Mouse (Mus musculus): Measurements from ENCODE around the gene Asic1.

Gene Asic1

DNA sequence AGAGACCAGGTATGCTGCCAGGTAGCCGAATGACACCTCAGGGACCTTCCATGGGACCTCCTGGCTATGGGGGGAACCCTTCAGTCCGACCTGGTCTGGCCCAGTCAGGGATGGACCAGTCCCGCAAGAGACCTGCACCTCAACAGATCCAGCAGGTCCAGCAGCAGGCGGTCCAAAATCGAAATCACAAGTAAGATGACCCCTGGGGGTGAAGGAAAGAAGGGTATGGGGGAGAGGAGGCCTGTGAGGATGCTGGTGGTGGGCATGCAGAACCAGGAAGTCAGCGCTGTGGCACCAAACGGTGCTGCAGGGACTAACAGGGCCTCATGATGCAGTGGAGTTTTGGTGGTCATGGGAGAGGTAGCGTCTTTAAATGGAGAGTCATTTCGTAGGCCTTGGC is 32.9 kb downstream of the Asic1 start:
- DNase-seq (ENCODE audit: low read depth) = no peak

DNA sequence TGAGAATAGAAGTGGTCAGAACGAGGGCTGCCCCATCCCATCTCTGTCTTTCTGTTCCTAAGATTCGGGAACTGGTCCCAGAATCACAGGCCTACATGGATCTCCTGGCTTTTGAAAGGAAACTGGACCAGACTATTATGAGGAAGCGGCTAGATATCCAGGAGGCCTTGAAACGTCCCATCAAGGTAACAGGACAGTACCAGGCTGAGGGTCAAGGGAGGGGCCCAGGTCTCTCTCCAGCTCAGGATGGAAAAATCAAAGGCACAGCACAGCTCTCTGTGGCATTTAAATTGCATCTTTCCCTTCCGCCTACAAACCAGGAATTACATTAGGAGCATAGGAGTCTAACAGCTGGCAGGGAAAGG is 33.5 kb downstream of the Asic1 start:
- DNase-seq (ENCODE audit: low read depth) = no peak

DNA sequence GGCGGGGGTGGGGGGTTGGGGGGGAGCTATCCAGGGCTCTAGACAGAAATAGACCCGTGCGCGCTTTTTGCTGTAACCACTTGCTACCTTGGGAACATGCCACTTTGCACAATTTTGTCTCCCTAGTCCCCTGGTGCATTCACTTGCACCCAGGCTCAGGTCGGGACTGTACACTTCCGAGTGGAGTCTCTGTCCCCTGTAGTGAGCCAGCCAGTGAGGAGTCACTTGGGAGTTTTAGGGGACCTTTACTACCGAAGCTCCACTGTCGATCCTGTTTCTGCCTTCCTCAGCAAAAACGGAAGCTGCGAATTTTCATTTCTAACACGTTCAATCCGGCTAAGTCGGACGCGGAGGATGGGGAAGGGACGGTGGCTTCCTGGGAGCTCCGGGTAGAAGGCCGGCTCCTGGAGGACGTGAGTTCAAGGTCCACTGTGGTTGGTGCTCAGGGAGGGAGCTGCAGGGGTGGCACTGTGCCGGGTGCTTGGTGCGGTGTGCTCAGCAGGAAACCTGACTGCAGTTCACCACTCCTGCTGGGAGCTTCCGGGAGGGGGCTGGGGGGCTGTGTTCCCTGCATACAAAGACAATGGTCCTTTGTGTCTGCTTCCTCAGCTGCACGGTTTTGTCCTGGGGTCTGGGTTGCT is 34.0 kb downstream of the Asic1 start:
- no peak for DNase-seq (ENCODE audit: low read depth)

DNA sequence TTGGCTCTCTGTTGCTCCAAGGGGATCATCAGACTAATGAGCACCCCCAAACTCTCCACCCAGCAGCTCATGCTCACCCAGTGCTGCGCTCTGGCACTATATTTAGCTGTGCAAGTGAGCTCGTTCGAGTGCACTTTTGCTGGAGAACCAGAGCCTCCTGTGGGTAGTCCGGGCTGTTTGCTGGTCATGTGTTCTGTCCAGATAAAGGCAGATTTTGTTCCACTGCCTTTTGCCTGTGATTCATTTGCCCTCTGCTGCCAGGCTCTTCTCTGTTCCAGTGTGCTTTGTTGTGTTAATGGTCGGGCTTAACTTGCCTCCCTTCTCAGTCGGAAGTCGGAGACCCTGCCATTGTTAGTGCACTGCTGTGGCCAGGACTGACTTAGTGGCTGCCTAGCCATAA is 34.7 kb downstream of the Asic1 start:
- no peak for DNase-seq (ENCODE audit: low read depth)

DNA sequence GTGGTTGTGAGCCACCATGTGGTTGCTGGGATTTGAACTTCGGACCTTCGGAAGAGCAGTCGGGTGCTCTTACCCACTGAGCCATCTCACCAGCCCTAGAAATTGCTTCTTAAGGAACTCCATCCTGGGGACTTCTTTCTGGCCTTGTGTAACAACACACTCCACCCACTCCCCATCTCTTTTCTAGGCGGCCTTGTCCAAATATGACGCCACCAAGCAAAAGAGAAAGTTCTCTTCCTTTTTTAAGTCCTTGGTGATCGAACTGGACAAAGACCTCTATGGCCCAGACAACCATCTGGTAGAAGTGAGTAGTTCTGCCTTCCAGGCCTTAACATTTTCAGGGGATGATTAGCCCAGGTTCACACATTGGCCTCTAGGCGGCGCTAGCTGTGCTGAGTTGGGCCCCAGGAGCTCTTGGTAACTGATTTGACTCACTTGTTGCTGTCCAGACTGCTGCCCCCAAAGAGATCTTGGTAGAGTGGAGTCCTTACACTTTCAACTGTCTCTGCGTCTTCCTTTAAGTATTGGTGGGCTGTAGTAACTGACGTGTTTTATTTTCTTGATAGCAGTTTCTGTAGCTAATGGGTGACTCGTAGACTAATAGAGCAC is 35.4 kb downstream of the Asic1 start, which contains the start of gene Gm17349:
Gene Gm17349 (minus strand): TSS at position 51 of the 609 bp plus-strand sequence.
- DNase-seq (ENCODE audit: low read depth) = no peak

DNA sequence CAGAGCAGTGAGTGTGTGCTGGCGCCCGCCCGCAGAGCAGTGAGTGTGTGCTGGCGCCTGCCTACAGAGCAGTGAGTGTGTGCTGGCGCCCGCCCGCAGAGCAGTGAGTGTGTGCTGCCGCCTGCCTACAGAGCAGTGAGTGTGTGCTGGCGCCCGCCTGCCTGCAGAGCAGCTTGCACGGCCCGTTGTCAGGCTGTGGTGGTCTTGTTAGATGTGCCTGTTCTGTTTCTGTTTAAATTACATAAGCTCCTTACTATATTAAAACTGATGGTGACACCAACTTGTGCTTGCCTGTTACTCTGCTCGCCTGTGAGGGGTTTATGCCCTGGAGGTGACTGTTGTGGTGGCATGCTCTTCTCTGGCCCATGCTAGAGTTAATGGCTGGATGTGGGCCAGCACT is 38.0 kb downstream of the Asic1 start:
- DNase-seq (ENCODE audit: low read depth) = no peak

DNA sequence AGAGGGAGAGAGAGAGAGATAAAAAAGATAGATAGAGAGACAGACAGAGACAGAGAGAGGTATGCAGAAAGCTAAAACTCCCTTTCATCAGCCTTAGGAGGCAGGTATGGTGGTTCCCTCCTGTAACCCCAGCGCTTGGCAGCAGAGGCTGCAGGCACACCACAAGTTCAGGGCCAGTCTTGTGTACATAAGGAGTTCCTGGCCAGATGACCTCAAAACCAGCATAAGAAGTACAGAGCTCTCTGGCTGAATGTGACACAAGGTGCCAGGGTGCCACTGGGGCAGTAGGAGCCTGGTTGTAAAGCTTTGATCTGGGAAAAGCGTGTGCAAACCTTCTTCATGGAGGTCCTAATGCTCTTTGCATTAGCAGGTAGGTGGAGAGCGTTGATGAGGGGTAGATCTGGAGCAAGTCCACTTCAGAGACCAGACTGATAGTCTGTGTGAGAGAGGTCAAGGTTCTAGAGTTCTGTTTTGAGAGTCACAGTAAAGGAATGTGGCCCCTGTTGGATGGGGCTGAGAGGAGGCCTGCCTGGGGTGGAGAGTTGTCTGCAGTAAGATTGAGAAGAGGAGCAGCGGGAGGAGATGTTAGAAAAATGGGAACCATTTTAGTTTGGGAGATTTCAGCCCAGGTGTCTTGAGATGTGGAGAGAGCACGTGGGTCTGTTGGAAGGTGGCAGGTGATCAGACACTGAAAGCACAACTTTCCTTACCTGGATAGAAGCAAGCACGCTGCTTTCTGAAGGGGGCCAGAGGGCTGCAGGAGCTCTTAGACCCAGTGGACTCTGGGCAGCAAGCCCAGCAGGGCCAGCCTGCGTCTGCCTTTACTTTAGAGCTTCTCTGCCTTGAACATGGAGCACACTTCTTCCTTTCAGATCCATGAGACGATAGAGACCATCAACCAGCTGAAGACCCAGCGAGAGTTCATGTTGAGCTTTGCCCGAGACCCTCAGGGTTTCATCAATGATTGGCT is 40.3 kb downstream of the Asic1 start:
- no peak for DNase-seq (ENCODE audit: low read depth)

DNA sequence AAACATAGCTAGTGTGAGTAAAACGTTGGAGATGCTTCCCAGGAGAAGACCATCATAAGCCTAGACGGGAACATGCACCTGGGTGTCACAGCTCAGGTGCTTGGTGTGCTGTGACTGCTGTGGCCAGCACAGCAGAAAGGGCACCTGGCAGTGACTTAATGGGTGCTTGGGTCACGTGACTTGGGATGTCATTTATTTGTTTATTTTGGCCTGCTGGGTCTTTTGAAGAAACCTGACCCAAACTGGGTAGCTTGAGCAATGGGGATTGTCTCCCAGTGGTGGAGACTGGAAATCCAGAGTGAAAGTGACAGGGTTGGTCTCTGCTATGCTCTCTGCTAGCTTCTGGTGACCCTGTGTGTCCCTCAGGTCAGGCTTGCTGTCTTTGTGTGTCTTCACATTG is 41.3 kb downstream of the Asic1 start:
- no peak for DNase-seq (ENCODE audit: low read depth)

DNA sequence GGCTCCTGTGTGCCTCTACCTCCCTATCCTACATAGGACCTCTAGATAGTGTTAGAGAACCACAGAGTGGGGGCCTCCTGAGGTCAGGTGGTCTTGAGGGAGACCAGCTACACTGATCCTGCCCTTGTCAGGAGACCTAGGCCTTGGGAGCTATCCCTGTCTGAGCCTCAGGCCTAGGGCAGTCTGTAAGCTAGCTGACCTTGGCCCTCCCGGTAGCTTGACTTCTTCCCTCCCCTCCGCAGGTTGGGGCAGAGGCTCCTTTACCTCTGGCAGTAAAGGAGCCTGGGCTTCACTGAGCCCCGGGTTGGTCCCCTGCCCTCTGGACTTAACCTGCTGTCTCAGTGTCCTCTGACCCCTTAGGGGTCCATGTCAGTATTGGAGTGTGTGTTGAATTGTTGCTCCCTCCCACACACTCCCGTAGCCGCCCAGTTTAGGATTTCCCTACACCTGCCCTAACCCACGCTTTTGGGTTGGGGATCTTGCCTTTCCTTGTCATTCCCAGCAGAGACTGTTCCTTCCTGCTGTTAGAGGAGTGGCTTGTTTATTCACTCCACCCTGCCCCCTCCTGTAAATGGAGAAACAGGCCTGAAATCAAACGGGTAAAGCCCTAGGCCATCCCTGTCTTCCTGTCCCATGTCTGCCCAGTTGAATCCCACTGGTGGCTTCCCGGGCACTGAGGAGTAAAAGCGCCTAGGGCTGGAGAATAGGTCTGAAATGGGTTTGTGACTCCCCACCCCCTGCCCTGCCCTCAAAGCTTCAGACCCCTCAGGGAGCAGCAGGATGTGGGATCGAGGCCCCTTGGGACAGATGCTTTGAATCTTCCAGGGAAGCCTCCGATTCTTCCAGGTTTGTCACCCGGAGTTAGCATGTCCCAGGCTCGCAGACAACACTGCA is 42.7 kb downstream of the Asic1 start:
- no peak for DNase-seq (ENCODE audit: low read depth)

DNA sequence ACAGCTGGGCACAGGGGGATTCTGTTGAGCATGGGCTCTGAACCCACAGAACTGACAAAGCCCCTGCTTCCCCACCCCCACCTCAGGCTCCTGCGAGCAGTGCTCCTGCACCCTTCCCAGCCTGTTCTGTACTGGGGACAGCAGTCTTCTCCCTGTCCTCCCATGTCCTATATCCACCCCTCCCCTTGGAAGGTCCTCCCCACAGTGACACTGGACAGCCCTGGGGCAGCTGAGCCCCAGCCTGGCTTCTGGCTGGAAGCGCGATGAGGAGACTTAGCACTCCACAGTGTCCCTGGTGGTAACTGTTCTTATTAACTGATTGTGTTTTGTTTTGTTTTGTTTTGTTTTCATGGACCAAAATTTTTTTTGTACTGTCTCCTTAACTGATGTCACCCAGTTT is 43.4 kb downstream of the Asic1 start:
- no peak for DNase-seq (ENCODE audit: low read depth)

DNA sequence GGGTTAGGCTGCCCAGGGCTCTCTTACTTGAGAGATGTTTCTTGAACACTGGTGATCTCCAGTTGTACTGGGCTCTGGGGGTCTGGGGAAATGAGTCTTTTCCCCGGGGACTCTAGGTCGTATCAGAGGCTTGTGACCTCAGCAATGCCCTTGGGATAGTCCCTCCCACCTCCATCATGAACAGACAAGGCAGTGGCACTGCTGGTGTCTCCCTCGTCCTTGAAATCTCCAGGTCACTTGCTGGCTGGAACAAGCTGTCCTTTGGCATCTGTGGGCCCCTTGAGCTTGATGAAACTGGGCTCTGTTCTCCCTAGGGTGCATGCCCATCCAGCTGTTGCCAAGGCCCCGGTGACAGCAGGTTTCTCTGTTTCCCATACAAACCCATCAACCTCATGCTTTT is 44.0 kb downstream of the Asic1 start:
- no peak for DNase-seq (ENCODE audit: low read depth)

DNA sequence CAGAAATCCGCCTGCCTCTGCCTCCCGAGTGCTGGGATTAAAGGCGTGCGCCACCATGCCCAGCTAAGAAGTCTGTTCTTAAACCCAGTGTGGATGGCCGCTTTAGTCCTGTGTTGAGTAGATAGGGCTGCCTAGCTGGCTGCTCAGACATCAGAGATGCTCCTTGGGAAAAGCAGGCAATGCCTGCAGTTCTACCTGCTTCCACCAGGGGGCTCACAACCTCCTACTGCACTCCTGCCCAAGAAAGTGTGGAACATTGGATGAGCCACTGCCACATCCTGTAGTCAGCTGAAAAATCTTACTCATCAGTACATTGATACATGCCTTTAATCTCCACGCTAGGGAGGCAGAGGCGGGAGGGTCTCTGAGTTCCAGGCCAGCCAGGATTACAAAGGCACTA is 44.7 kb downstream of the Asic1 start:
- DNase-seq (ENCODE audit: low read depth) = no peak

DNA sequence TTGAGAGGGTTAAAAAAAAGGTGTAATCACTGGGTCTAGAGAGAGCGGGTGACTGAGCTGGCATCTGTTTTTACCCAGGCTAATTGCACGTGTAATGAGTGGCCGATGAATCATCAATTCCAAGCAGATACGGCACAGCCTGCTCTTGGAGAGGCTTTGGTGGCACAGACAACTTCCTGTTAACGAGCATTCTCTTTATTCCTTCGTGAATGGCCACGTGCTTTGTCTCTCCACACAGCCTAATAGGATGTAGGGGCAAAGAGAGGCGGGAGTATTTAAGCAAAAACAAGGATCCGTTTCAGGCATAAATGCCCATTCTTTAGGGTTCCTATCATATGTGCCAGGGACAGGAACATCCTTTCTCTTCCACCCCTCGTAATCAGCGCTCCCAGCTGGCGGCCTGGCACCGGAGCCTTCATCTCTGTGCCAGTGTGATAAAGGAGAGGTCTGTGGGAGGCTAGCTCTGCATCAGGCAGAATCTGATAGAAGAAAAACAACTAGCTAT is 45.2 kb downstream of the Asic1 start:
- no peak for DNase-seq (ENCODE audit: low read depth)

DNA sequence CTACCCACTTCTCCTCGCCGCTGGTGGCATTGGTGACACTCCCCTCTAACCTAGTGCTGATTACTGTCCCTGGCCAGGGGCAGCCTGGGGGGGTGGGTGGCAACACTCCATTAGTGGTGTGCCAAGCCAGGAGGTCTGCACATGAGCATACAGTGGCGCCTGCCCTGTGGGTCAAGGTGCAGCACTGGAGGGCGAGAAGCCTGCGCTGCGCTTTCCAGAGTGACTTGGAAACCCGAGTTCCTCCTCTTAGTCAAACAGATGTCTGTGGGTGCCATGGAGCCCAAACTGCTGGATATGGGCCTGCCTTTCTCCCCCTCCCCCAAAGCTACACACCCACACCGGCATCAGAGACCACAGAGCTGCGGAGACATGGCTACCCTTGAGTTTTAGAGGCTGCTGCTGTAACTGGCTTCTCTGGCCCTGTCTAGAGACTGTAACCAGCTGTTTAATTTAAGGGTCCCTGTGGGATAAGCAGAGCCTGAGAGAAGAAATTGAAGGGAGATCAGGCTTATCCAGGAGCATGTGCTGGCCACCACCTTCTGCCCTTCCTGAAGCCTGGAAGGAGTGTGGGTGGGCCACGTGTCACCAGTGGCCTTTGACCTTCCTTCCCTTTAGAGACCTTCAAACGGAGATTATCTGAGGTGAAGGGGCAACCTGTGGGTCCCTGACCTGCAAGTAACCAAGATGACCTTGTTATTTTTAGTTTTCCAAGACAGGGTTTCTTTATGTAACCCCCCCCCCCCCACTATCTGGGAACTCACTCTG is 46.0 kb downstream of the Asic1 start:
- no peak for DNase-seq (ENCODE audit: low read depth)

DNA sequence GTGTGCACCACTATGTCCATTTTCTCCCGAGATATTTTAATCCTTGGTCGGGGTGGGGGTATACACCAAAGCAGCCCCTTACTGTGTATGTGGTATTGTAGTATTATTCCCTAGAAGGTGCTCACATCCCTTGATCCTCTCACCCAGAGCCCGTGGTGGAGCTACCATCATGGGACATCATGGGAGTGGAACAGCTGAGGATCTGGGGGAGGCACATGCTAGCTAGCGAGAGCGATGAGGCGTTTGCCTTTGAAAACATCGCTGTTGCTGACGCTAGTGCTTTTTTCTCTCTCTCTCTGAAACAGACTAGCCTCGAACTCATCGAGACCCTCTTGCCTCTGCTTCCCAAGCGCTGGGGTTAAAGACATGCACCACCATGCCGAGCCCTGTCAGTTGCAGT is 46.6 kb downstream of the Asic1 start:
- no peak for DNase-seq (ENCODE audit: low read depth)

DNA sequence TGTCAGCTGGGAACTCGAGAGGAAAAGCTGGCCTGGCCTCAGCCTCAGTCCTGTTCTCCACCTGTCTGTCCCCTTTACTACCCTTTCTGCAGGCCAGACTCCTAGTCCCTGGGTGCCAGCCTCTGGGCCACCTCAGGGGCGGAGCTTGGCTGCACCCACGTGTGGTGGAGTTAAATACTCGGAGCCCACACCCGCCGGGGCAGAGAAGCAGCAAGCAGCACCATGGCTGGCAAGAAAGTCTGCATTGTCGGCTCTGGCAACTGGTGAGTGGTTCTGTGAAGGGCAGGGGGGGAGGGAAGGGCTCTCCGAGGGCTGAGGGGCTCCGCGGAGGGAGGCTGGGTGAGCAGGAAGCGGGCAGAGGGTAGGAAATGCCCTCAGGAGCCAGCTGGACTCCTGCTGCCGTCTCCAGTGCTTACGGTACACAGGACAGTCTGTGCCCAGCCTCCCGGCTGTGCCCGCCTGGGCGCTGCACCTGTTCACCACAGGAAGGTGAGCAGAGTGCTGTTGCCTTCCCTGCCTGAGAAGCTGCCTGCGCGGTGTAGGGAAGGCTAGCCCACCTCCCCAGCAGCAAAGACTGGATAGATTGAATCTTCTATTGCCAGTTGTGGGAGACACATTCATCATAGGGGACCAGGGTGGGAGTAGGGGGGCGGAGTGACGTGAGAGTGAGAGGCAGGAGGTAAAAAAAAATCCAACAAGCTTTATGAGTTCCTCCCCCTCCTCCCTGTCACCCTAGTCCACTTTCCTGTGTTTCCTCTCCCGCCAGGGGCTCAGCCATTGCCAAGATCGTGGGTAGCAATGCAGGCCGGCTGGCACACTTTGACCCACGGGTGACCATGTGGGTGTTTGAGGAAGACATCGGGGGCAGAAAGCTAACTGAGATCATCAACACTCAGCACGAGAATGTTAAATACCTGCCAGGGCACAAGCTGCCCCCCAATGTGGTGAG is 47.5 kb downstream of the Asic1 start, which contains the start of gene Gpd1:
Gene Gpd1 (plus strand): TSS at position 130 of the 949 bp plus-strand sequence.
- no peak for DNase-seq (ENCODE audit: low read depth)

DNA sequence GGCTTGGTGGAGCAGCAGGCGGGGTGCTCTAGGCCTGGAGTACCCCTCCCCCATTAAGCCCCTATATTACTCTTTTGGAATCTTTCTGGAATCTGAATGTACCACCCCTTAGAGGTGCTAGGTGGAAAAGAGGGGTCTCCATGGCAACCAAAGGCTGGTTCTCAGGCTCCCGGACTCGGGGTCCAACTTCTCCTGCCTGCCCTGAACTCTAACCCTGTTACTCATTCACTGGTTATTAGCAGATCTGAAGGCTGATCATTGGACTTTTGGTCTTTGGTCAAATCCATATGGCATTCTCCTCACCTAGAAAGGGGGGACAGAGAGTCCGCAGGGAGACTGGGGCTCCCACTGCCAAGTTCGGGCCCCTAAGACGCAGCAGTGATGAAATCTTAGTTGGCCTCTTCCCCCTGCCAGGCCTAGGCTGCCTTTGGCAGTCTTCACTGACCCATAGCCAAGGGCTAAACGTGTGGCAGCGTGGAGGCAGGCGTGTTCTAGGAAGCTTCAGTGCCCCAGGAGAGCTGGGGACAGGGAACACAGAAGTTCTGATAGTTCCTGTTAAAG is 48.4 kb downstream of the Asic1 start:
- no peak for DNase-seq (ENCODE audit: low read depth)

DNA sequence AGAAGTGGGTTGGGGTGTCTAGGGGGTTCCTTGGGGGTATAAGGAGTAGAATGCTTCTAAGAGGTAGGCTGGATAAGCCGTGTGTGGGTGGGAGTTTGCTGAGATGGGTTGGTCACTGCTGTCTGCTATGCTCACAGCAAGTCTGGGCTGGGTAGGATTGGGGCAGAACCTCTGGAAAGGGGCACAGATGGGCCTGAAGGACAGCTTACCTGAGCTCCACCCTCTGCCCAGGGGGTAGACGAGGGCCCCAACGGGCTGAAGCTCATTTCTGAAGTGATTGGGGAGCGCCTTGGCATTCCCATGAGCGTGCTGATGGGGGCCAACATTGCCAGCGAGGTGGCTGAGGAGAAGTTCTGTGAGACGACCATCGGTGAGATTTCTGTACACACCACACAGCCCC is 49.7 kb downstream of the Asic1 start:
- DNase-seq (ENCODE audit: low read depth) = no peak

DNA sequence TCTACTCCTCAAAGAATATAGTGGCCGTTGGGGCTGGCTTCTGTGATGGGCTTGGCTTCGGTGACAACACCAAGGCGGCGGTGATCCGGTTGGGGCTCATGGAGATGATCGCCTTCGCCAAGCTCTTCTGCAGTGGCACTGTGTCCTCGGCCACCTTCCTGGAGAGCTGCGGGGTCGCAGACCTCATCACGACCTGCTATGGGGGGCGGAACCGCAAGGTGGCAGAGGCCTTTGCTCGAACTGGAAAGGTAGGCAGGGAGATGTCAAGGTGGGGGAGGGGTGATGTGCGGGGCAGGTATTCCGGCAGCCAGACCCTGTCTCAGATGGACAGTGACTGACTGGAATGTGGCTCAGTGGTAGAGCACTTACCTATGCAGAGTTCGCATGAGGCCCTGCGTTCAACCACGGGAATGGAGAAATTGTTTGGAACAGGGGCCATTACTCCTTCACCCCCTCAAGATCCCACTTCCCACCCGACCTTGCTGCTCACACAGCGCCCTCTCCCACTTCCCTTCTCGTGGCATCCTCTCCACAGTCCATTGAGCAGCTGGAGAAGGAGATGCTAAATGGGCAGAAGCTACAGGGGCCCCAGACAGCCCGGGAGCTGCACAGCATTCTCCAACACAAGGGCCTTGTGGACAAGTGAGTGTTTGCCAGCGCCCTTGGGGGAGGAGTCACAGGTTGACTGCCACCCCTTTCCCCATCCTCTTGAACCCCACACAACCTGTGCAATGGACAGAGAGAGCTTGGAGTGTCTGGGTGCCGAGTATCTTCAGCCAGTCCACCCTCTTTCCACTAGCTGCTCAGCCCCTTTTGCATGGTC is 52.0 kb downstream of the Asic1 start:
- DNase-seq (ENCODE audit: low read depth) = no peak
